Mouse (Mus musculus): ENCODE measurements around the gene Il31. TPM values are rescaled to one million over a fixed set of nuclear protein-coding genes. Genes with fewer than 3 reads are reported as not detected.

Gene Il31
- total RNA-seq, 2 experiments from 2014 or later = not detected

GRCm38 (mm10) chr5:123473817-123474216 is 15.5 kb downstream of the Il31 start:
- DNase-seq (ENCODE audit: low spot score in 2 of 2) = no peak

- DNase-seq (ENCODE audit: low spot score in 2 of 2) = no peak
Measured at GRCm38 (mm10) chr5:123470784-123471400, 18.4 kb downstream of the Il31 start.

- DNase-seq (ENCODE audit: low spot score in 2 of 2) = no peak
Measured at GRCm38 (mm10) chr5:123464638-123465037, 24.7 kb downstream of the Il31 start.

GRCm38 (mm10) chr5:123461420-123461819 is 27.9 kb downstream of the Il31 start:
- no peak for DNase-seq (ENCODE audit: low spot score in 2 of 2)

- no peak for DNase-seq (ENCODE audit: low spot score in 2 of 2)
Measured at GRCm38 (mm10) chr5:123451886-123452285, 37.4 kb downstream of the Il31 start.

GRCm38 (mm10) chr5:123444849-123445334 is 44.4 kb downstream of the Il31 start:
- no peak for DNase-seq (ENCODE audit: low spot score in 2 of 2)

GRCm38 (mm10) chr5:123444069-123444468 is 45.2 kb downstream of the Il31 start:
- DNase-seq (ENCODE audit: low spot score in 2 of 2) = peak; percentile 34 to 37

- DNase-seq (ENCODE audit: low spot score in 2 of 2) = no peak
Measured at GRCm38 (mm10) chr5:123442283-123442682, 47.0 kb downstream of the Il31 start.

- no peak for DNase-seq (ENCODE audit: low spot score in 2 of 2)
Measured at GRCm38 (mm10) chr5:123440664-123441063, 48.6 kb downstream of the Il31 start.

- no peak for DNase-seq (ENCODE audit: low spot score in 2 of 2)
Measured at GRCm38 (mm10) chr5:123439941-123440340, 49.3 kb downstream of the Il31 start.

- DNase-seq (ENCODE audit: low spot score in 2 of 2) = no peak
Measured at GRCm38 (mm10) chr5:123439312-123439711, 50.0 kb downstream of the Il31 start.

GRCm38 (mm10) chr5:123438381-123438780 is 50.9 kb downstream of the Il31 start:
- no peak for DNase-seq (ENCODE audit: low spot score in 2 of 2)

GRCm38 (mm10) chr5:123436780-123437175 is 52.5 kb downstream of the Il31 start:
- DNase-seq (ENCODE audit: low spot score in 2 of 2) = peak in 1 of 2 experiments; percentile 16

GRCm38 (mm10) chr5:123436071-123436779 is 53.1 kb downstream of the Il31 start:
- DNase-seq (ENCODE audit: low spot score in 2 of 2) = no peak

- no peak for DNase-seq (ENCODE audit: low spot score in 2 of 2)
Measured at GRCm38 (mm10) chr5:123432305-123432874, 56.9 kb downstream of the Il31 start.

GRCm38 (mm10) chr5:123431524-123432304 is 57.6 kb downstream of the Il31 start:
- peak; percentile 9 to 53 for DNase-seq (ENCODE audit: low spot score in 2 of 2)

Small RNAs within 50 kb of the gene (microRNA-seq; reads per million reads assigned to microRNA genes)
- not detected for gene Mir7647

Other genes starting within 250 kb of the Il31 start
- gene Wdr66, start 237.4 kb downstream of the Il31 start, total RNA-seq (2021) = 1 to 10 TPM in 1 of 2 experiments, under 1 TPM in 1; 0.68 to 1.0 TPM
- 10 to 100 TPM; 21.8 to 29.2 TPM for gene Bcl7a, start 145.7 kb downstream of the Il31 start, total RNA-seq (2021)
- 10 to 100 TPM; 30.2 to 35.1 TPM for gene Mlxip, start 94.7 kb downstream of the Il31 start, total RNA-seq (2021)
- not detected for gene Lrrc43, start 184 bp downstream of the Il31 start, total RNA-seq (2021)
- under 1 TPM; 0.48 to 0.56 TPM for gene B3gnt4, start 21.0 kb upstream of the Il31 start, total RNA-seq (2021)
- gene Diablo, start 34.7 kb upstream of the Il31 start, total RNA-seq (2021) = 10 to 100 TPM; 91.8 to 92.2 TPM
- 10 to 100 TPM; 22.5 to 31.9 TPM for gene Gm49027, start 36.0 kb upstream of the Il31 start, total RNA-seq (2021)
- 10 to 100 TPM; 53.5 to 55.4 TPM for gene Vps33a, start 83.5 kb upstream of the Il31 start, total RNA-seq (2021)
- 10 to 100 TPM; 61.1 to 69.9 TPM for gene Clip1, start 195.1 kb upstream of the Il31 start, total RNA-seq (2021)
- 10 to 100 TPM; 63.1 to 69.9 TPM for gene Zcchc8, start 231.6 kb upstream of the Il31 start, total RNA-seq (2021)

Measured in adrenal gland, postnatal 4 days (tissue).